Mouse (Mus musculus): ENCODE data around the gene Cilp2. TPM values are rescaled to one million over a fixed set of nuclear protein-coding genes. Genes with fewer than 3 reads are reported as not detected.

Gene Cilp2
- polyA plus RNA-seq, 1 experiment, result 0.11 TPM

DNA sequence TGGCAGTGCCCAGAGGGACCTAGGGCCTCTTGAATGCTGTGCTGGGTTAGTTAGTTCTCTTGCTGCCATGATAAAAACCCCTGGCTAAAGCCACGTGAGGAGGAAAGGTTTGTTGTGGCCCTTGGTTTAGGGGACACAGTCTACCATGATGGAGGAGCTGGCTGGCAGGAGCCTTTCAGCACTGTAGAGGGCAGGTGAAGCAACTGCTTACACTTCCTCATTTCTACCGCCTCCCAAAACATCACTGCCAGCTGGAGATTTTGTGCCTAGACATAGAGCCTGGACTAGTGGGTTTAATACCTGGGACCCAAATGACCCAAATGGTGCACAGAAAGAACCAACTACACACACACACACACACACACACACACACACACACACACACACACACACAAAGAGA, 26.2 kb downstream of the Cilp2 start:
- no peaks in the 10 kb centered on the region for H3K27me3 ChIP-seq (replicated peaks; ENCODE audit: control insufficient read depth, insufficient read depth, low read length)
- no peak overlapping the region for H3K27ac ChIP-seq (ENCODE audit: insufficient read depth, low read depth, low read length)
- DNase-seq, result no peak
- no peaks in the 10 kb centered on the region for H3K4me1 ChIP-seq (ENCODE audit: control insufficient read depth, insufficient read depth, low read length)
- TF ChIP-seq CTCF (conservative IDR thresholded peaks at IDR 0.05; ENCODE audit: insufficient read depth, insufficient read length, low read depth, low read length) (no peak), POLR2A (IDR thresholded peaks at IDR 0.05; ENCODE audit: low read depth, low read length) (no peak)
- WGBS, result 77% methylated on average over 2 of the region's 2 CpGs
- no peaks in the 10 kb centered on the region for H3K36me3 ChIP-seq (ENCODE audit: control insufficient read depth, insufficient read depth, low read length)
- no peak overlapping the region for H3K4me3 ChIP-seq (ENCODE audit: insufficient read depth, low read depth, low read length)

DNA sequence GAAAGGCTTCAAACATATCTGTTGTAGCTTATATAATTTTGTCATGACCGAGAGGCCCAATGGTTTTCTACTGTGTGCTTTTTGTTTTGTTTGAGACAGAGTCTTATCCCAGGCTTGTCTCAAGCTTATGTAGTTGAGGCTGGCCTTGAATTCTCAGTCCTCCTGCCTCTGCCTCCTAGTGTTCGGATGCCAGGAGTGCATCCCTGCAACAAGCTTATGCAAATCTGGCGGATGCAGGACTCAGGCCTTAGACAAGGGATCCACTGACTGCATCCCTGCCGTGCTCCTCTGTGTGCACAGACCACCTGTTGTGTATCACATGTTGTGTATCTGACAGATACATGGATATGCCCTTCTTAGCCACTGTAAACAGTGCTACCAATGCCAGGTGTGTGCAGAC, 26.7 kb downstream of the Cilp2 start:
- Histone ChIP-seq H3K36me3 (ENCODE audit: control insufficient read depth, insufficient read depth, low read length) (no peaks in the 10 kb centered on the region), H3K4me3 (ENCODE audit: insufficient read depth, low read depth, low read length) (no peak overlapping the region), H3K4me1 (ENCODE audit: control insufficient read depth, insufficient read depth, low read length) (no peaks in the 10 kb centered on the region), H3K27ac (ENCODE audit: insufficient read depth, low read depth, low read length) (no peak overlapping the region), H3K27me3 (replicated peaks; ENCODE audit: control insufficient read depth, insufficient read depth, low read length) (no peaks in the 10 kb centered on the region)
- DNase-seq, result no peak
- TF ChIP-seq POLR2A (IDR thresholded peaks at IDR 0.05; ENCODE audit: low read depth, low read length), result no peak
- TF ChIP-seq CTCF (conservative IDR thresholded peaks at IDR 0.05; ENCODE audit: insufficient read depth, insufficient read length, low read depth, low read length), result peak; percentile 52
- 69% methylated on average over 4 of the region's 4 CpGs for WGBS

- Histone ChIP-seq H3K4me3 (ENCODE audit: insufficient read depth, low read depth, low read length) (no peak overlapping the region), H3K36me3 (ENCODE audit: control insufficient read depth, insufficient read depth, low read length) (no peaks in the 10 kb centered on the region), H3K27me3 (replicated peaks; ENCODE audit: control insufficient read depth, insufficient read depth, low read length) (no peaks in the 10 kb centered on the region), H3K4me1 (ENCODE audit: control insufficient read depth, insufficient read depth, low read length) (no peaks in the 10 kb centered on the region), H3K27ac (ENCODE audit: insufficient read depth, low read depth, low read length) (no peak overlapping the region)
- DNase-seq, result no peak
- WGBS, result 93% methylated on average over 10 of the region's 10 CpGs
- no peak for TF ChIP-seq POLR2A (IDR thresholded peaks at IDR 0.05; ENCODE audit: low read depth, low read length)
- no peak for TF ChIP-seq CTCF (conservative IDR thresholded peaks at IDR 0.05; ENCODE audit: insufficient read depth, insufficient read length, low read depth, low read length)
Observed at GRCm38 (mm10) chr8:69853869-69854268, 33.6 kb downstream of the Cilp2 start.

DNA sequence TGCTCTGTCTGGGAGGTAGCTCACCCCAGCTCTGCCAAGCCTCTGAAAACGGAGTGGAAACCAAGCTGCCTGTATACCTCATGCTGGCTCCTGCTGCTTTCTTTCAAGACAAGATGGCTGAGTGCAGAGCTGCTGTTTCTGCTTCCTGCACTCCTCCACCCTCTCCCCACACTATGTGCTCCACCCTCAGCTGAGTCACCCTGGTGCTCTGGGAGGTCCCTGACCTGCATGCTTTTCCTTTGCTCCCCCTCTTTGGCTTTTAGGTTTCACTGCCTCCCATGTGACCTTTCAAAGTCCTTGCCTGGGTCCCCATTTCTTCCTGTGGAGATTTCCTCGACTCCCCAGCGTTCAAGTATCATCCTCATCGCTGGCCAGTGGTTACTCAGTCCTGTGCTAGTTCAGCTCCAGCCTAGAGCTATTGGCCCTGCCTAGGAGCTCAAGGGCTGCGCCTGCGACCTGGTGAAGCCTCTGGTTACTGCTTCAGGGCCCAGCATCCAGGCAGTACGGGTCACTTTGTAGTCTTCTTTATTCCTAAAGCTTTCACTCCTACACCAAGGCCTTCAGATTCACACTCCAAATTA, 36.5 kb downstream of the Cilp2 start:
- Histone ChIP-seq H3K36me3 (ENCODE audit: control insufficient read depth, insufficient read depth, low read length) (no peaks in the 10 kb centered on the region), H3K27ac (ENCODE audit: insufficient read depth, low read depth, low read length) (no peak overlapping the region), H3K4me3 (ENCODE audit: insufficient read depth, low read depth, low read length) (no peak overlapping the region), H3K27me3 (replicated peaks; ENCODE audit: control insufficient read depth, insufficient read depth, low read length) (no peaks in the 10 kb centered on the region), H3K4me1 (ENCODE audit: control insufficient read depth, insufficient read depth, low read length) (no peaks in the 10 kb centered on the region)
- WGBS, result 79% methylated on average over 7 of the region's 7 CpGs
- TF ChIP-seq POLR2A (IDR thresholded peaks at IDR 0.05; ENCODE audit: low read depth, low read length), result no peak
- no peak for TF ChIP-seq CTCF (conservative IDR thresholded peaks at IDR 0.05; ENCODE audit: insufficient read depth, insufficient read length, low read depth, low read length)
- no peak for DNase-seq

DNA sequence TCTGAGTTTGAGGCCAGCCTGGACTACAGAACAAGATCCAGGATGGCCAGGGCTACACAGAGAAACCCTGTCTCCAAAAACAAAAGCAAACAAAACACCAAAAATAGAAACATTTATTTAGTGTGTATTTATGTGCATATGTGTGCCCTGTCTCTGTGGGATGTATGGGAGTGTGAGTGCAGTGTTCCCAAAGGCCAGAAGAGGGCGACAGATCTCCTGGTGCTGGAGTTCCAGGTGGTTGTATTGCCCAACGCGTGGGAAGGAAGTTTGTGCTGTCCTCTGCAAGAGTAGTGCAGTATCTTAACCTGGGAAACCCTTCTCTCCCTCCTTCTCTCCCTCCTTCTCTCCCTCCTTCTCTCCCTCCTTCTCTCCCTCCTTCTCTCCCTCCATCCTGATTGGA, 37.6 kb downstream of the Cilp2 start:
- DNase-seq, result no peak
- Histone ChIP-seq H3K4me3 (ENCODE audit: insufficient read depth, low read depth, low read length) (no peak overlapping the region), H3K4me1 (ENCODE audit: control insufficient read depth, insufficient read depth, low read length) (no peaks in the 10 kb centered on the region), H3K27ac (ENCODE audit: insufficient read depth, low read depth, low read length) (no peak overlapping the region), H3K36me3 (ENCODE audit: control insufficient read depth, insufficient read depth, low read length) (no peaks in the 10 kb centered on the region), H3K27me3 (replicated peaks; ENCODE audit: control insufficient read depth, insufficient read depth, low read length) (no peaks in the 10 kb centered on the region)
- 48% methylated on average over 3 of the region's 3 CpGs for WGBS
- TF ChIP-seq CTCF (conservative IDR thresholded peaks at IDR 0.05; ENCODE audit: insufficient read depth, insufficient read length, low read depth, low read length), result peak; percentile 56
- no peak for TF ChIP-seq POLR2A (IDR thresholded peaks at IDR 0.05; ENCODE audit: low read depth, low read length)

GRCm38 (mm10) chr8:69848951-69849350, 38.5 kb downstream of the Cilp2 start:
- TF ChIP-seq CTCF (conservative IDR thresholded peaks at IDR 0.05; ENCODE audit: insufficient read depth, insufficient read length, low read depth, low read length), result no peak
- no peak for TF ChIP-seq POLR2A (IDR thresholded peaks at IDR 0.05; ENCODE audit: low read depth, low read length)
- no peaks in the 10 kb centered on the region for H3K27me3 ChIP-seq (replicated peaks; ENCODE audit: control insufficient read depth, insufficient read depth, low read length)
- H3K4me1 ChIP-seq (ENCODE audit: control insufficient read depth, insufficient read depth, low read length), result no peaks in the 10 kb centered on the region
- H3K27ac ChIP-seq (ENCODE audit: insufficient read depth, low read depth, low read length), result no peak overlapping the region
- 76% methylated on average over 8 of the region's 8 CpGs for WGBS
- no peak overlapping the region for H3K4me3 ChIP-seq (ENCODE audit: insufficient read depth, low read depth, low read length)
- no peak for DNase-seq
- no peaks in the 10 kb centered on the region for H3K36me3 ChIP-seq (ENCODE audit: control insufficient read depth, insufficient read depth, low read length)

GRCm38 (mm10) chr8:69847167-69848065, 40.1 kb downstream of the Cilp2 start:
- Histone ChIP-seq H3K27ac (ENCODE audit: insufficient read depth, low read depth, low read length) (no peak overlapping the region), H3K4me3 (ENCODE audit: insufficient read depth, low read depth, low read length) (no peak overlapping the region), H3K4me1 (ENCODE audit: control insufficient read depth, insufficient read depth, low read length) (no peaks in the 10 kb centered on the region), H3K36me3 (ENCODE audit: control insufficient read depth, insufficient read depth, low read length) (no peaks in the 10 kb centered on the region), H3K27me3 (replicated peaks; ENCODE audit: control insufficient read depth, insufficient read depth, low read length) (no peaks in the 10 kb centered on the region)
- TF ChIP-seq CTCF (conservative IDR thresholded peaks at IDR 0.05; ENCODE audit: insufficient read depth, insufficient read length, low read depth, low read length), result no peak
- WGBS, result 84% methylated on average over 3 of the region's 3 CpGs
- no peak for DNase-seq
